Mouse (Mus musculus): Measurements from ENCODE around the gene Tac4.

- TF ChIP-seq TAL1 (IDR thresholded peaks at IDR 0.05; ENCODE audit: low read length) (no peak), GATA1 (IDR thresholded peaks at IDR 0.05; ENCODE audit: low read length) (no peak)
Observed at GRCm38 (mm10) chr11:95245456-95245855, 15.9 kb upstream of the Tac4 start.

Data from erythroblast, embryonic 14.5 days (primary cell).